Mouse (Mus musculus) splenic B cell, adult 2 months (primary cell): ENCODE results near the gene Aplf.
"Not testable (repeated sequence)": the region's sequence is repeated elsewhere in the genome, so short reads cannot be mapped to it uniquely, and the experiment has no call there.

Source experiments
- DNase-seq: peaks from one replicate; pipeline ENCODE4 v3.0.0-alpha.2; 2011; ENCODE audit warnings: low read depth, low spot score
- H3K27me3 ChIP-seq: 2 replicates; pipeline ENCODE4 v1.6.1; 2012; ENCODE audit warnings: mild to moderate bottlenecking, low read length, moderate library complexity, mixed read lengths; ENCODE audit not compliant: control insufficient read depth, poor library complexity, insufficient read depth, severe bottlenecking
- H3K36me3 ChIP-seq: 2 replicates; pipeline ENCODE4 v1.6.1; 2012; ENCODE audit warnings: mild to moderate bottlenecking, low read length, moderate library complexity, mixed read lengths; ENCODE audit not compliant: control insufficient read depth, poor library complexity, insufficient read depth, severe bottlenecking

The Aplf gene

GRCm38 (mm10) chr6:87658816-87659215 is 13.2 kb downstream of the Aplf start:
- Histone ChIP-seq H3K27me3 (no peaks in the 10 kb centered on the region), H3K36me3 (peaks cover under 1% of the 10 kb centered on the region; the same call in 1 of the 2 replicates)
- DNase-seq, result no peak

DNA sequence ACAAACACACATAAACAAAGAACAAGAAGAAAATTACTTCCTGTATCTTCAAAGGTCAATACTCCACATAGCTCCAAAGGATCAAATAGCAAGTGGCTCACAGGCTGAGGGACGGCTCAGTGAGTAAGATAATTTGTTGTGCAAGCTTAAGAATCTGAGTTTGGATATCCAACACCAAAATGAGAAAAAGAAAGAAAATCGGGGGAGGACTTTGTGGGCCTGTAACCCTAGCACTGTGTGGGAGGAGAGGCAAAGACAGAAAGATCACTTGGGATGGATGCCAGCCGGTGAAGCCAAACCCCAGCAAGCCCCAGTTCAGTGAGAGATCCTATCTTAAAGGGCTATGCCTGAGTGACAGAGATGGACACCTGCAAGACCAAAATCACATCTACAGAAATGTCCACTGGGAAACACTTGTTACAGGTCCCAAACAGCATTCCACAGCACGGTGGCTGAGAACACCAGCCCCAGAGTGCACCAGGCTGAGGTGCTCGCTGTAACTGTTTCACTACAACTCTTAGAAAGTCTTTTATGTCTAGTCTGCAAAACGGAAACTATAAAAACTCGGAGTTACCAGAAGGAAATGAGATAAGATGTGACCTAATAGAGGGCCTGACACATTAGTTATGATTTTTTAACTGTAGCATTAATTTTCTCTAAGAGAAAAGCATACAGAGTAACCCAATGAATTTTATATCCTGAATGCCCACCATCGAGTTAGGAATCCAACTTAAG is 17.9 kb downstream of the Aplf start:
- no peaks in the 10 kb centered on the region for H3K27me3 ChIP-seq
- peaks cover 9% of the 10 kb centered on the region for H3K36me3 ChIP-seq
- DNase-seq, result no peak

- Histone ChIP-seq H3K27me3 (no peaks in the 10 kb centered on the region), H3K36me3 (peaks cover 9% of the 10 kb centered on the region)
- DNase-seq, result no peak
These were observed 18.5 kb downstream of the Aplf start for GRCm38 (mm10) chr6:87653478-87653877.

DNA sequence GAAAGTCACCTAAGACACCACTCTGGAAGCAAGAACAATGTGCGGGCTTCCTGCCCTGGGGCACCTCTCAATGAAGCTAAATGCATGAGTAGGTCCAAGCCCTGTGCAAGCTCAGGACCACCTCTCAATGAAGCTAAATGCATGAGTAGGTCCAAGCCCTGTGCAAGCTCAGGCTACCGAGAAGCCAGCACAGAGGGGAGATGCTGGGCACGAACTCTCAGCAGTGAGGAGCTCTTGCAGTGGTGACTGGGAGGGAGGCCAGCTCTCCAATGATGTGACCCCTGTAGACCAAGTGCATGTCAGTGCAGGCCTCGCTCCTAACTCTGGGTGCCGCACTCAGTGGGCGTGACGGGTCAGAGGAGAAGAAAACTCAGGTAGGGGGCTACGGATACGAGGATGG is 19.3 kb downstream of the Aplf start:
- Histone ChIP-seq H3K36me3 (peaks cover 9% of the 10 kb centered on the region), H3K27me3 (no peaks in the 10 kb centered on the region)
- DNase-seq, result no peak

- Histone ChIP-seq H3K36me3 (peaks cover 9% of the 10 kb centered on the region), H3K27me3 (no peaks in the 10 kb centered on the region)
- DNase-seq, result no peak
These were observed 20.2 kb downstream of the Aplf start for GRCm38 (mm10) chr6:87651787-87652186.

- no peak for DNase-seq
- no peaks in the 10 kb centered on the region for H3K27me3 ChIP-seq
- H3K36me3 ChIP-seq, result no peaks in the 10 kb centered on the region; the same call in none of the 2 replicates
These were observed 33.8 kb downstream of the Aplf start for GRCm38 (mm10) chr6:87638134-87638660.

GRCm38 (mm10) chr6:87632176-87632575 is 39.8 kb downstream of the Aplf start:
- no peak for DNase-seq
- Histone ChIP-seq H3K27me3 (no peaks in the 10 kb centered on the region), H3K36me3 (peaks cover 2% of the 10 kb centered on the region; the same call in 1 of the 2 replicates)

DNA sequence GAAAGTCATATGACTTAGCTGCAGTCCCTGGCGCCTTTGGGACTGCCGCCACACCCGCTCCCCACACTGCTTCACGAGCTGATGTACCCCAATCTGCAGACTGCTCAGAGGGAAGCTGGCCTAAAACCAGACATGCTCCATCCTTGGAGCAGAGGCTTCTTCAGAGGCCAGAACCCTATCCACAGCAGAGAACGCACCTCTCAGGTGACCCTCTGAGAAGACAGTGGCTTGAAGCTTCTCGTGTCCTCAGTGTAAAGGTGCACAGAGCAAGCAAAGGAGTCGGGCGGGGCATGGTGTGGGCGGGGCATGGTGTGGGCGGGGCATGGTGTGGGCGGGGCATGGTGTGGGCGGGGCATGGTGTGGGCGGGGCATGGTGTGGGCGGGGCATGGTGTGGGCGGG is 43.1 kb downstream of the Aplf start:
- not testable (repeated sequence) for DNase-seq, H3K27me3 ChIP-seq, H3K36me3 ChIP-seq

DNA sequence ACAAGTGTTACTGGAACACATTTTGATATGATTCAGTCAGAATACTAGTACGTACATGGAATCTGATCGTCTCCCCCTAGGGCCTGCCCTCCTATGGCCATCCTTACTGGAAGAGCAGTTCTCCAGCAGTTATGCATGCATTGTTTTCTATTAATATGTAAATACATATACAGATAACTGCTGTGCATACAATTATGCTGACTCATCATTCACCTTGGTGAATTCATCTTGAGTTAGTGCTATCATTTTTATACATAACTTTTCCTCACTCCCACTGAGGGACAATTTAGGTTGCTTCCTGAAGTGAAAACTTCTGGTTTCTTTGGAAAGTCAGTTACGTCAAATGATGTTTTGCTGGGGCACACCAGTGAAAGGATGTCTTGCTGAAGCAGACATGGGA is 48.8 kb downstream of the Aplf start:
- Histone ChIP-seq H3K27me3 (no peaks in the 10 kb centered on the region), H3K36me3 (no peaks in the 10 kb centered on the region)
- no peak for DNase-seq

DNA sequence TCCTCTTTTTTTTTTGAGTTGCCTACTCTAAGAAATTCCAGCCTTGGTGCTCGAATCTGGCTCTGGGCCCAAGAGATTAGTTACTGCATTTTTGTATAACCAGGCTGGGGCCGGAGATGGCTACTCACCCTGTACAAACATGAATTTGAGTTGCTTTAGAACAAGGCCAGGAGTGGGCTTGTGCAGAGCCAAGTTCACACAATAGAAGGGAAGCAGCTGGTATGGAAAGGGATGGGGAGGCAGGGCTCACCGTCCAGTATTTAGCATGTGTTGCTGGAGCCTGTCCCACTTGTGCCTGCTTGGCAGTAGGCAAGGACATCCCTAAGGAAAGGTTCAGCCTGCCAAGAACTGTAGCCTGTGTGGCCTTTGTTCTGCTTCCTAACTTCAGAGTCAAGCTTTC is 50.7 kb downstream of the Aplf start:
- no peak for DNase-seq
- H3K36me3 ChIP-seq, result no peaks in the 10 kb centered on the region
- no peaks in the 10 kb centered on the region for H3K27me3 ChIP-seq

DNA sequence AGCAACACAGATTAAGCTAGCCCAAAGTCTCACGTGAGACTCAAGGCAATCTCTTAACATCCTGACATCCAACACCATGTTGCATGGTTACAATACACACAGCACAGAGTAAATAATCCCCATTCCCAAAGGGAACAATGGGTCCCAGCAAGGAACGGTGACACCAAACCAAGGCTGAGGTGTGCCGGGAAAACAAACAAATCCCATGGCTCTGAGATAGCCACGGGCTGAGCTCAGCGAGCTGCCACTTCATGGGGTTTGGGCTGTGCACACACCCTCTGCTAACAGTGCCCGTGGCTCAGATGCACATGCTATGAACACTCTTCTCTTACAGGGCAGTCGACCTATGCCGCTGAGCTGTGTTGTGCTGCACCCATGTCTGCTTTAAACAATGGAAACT is 54.0 kb downstream of the Aplf start:
- Histone ChIP-seq H3K27me3 (no peaks in the 10 kb centered on the region), H3K36me3 (no peaks in the 10 kb centered on the region)
- no peak for DNase-seq

DNA sequence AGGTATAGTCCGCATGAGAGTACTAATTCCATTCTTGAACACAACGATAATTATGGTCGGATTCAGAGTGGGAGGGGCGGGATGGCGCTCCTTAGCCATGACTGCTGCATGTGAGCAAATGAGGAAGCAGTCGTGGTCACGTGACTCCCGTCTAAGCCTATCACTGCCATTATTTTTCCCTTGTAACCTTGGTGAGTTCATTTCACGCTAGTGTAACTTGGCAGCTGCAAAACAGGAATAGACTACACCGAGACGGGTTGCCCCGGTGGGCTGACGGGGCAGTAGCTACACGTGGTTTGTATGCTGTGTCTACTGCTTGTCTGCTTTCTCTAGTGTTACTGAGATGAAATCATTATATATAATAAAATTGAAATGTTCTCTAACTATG is 56.3 kb downstream of the Aplf start:
- H3K27me3 ChIP-seq, result no peaks in the 10 kb centered on the region
- DNase-seq, result peak; percentile 49
- H3K36me3 ChIP-seq, result no peaks in the 10 kb centered on the region

GRCm38 (mm10) chr6:87614794-87615695 is 56.9 kb downstream of the Aplf start:
- DNase-seq, result peak; percentile 41
- Histone ChIP-seq H3K27me3 (no peaks in the 10 kb centered on the region), H3K36me3 (no peaks in the 10 kb centered on the region)

GRCm38 (mm10) chr6:87599825-87600224 is 72.2 kb downstream of the Aplf start:
- H3K27me3 ChIP-seq, result no peaks in the 10 kb centered on the region
- DNase-seq, result no peak
- no peaks in the 10 kb centered on the region for H3K36me3 ChIP-seq
